Mouse (Mus musculus): ENCODE results near the gene Sult5a1.

Sult5a1 gene

GRCm38 (mm10) chr8:123101244-123101643 lies 56.9 kb downstream of the Sult5a1 start:
- no peak for DNase-seq (ENCODE audit: low spot score)

- DNase-seq (ENCODE audit: low spot score): no peak
Measured at GRCm38 (mm10) chr8:123100288-123100687, 57.8 kb downstream of the Sult5a1 start.

- DNase-seq (ENCODE audit: low spot score): no peak
Measured at GRCm38 (mm10) chr8:123097786-123098584, 60.1 kb downstream of the Sult5a1 start.

GRCm38 (mm10) chr8:123097216-123097615 lies 60.9 kb downstream of the Sult5a1 start:
- no peak for DNase-seq (ENCODE audit: low spot score)

All from c-Kit-positive CD71-positive TER-119-positive erythroid progenitor cells, embryonic 14.5 days (primary cell).